Mouse (Mus musculus) stomach, postnatal 0 days (tissue): Measurements from ENCODE around the gene Gm5767.

Source experiments
- CTCF ChIP-seq: IDR thresholded peaks from 2 replicates; pipeline ENCODE4 v1.5.1; 2016; ENCODE audit warnings: antibody characterized with exemption, low read depth, mild to moderate bottlenecking, moderate library complexity
- EP300 ChIP-seq: optimal IDR thresholded peaks from 2 replicates; pipeline ENCODE3; 2016; ENCODE audit warnings: antibody characterized with exemption

DNA sequence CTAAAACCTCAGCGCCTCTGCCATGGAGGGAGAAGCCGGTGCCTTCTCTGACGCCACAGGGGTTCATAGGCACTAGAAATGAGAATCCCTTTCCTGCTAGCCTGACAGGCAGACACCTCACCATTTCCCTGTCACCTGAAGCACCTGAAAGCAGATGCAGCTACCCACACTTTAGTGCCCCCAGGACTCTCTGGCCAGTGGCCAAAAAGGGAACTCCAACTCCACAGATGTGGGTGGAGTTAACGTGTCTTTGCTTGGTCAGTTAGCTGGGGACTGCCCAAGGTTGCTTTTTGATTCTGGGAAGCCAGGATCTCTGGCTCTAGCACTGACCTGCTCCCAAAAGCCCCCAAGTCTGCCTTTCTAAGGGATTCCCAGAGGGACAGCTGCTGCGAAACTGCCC is 11.1 kb upstream of the Gm5767 start:
- TF ChIP-seq CTCF (no peak), EP300 (no peak)
